Mouse (Mus musculus) inflammation-experienced regulatory T-cells, adult 6 months (primary cell): Measurements from ENCODE around the gene Mid1. TPM values are rescaled to one million over a fixed set of nuclear protein-coding genes. Genes with fewer than 3 reads are reported as not detected.
"Not testable (repeated sequence)": the region's sequence is repeated elsewhere in the genome, so short reads cannot be mapped to it uniquely, and the experiment has no call there.

ENCODE experiments used
- ATAC-seq: one replicate; pipeline ENCODE4 v1.8.0; 2017
- polyA plus RNA-seq, 3 experiments: library from polyadenylated mRNA; unstranded; fragments of 100-300 nt; shearing (Covaris generic); gene quantifications; one replicate each; pipeline ENCODE4 v1.2.1; 2017

Gene Mid1
- polyA plus RNA-seq, 3 experiments from 2014 or later, result 0.80 to 3.3 (median 1.5) TPM

DNA sequence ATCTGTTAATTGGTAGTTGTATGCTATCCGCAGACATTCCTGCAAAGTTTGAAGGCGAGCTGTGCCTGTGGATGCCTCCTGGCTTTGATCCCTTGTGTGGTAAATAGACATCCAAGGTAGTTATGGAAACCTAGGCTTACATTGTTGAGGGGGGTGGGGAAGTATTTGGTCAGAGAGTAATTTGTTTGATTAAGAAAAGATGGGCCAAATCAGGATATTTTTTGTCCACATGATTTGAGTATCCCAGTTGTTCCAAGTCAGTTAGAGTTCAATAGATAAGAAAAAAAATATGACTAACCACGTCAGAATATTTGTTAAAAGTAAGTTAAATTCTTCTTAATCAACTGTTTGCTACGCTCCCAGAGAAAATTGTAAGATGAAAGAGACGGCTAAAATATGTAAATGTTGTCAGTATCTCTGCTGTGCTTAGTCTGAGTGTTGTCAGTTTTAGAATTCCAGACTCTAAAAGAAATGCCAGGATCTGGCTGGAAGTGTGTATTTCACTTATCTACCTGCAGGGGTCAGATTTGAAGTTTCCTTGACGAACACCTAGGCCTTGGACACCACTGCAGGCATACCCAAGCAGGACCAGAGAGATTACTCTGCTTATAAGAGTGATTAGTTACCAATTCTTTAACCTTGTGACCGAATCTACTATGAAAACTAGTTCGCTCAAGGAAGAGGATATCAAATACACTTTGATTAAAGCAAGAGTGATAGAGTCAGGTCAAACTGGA is 198.7 kb downstream of the Mid1 start:
- no peak for ATAC-seq

- ATAC-seq, result no peak
Measured at GRCm38 (mm10) chrX:169890541-169890940, 205.5 kb downstream of the Mid1 start.

GRCm38 (mm10) chrX:169892100-169892499 is 207.1 kb downstream of the Mid1 start:
- no peak for ATAC-seq

DNA sequence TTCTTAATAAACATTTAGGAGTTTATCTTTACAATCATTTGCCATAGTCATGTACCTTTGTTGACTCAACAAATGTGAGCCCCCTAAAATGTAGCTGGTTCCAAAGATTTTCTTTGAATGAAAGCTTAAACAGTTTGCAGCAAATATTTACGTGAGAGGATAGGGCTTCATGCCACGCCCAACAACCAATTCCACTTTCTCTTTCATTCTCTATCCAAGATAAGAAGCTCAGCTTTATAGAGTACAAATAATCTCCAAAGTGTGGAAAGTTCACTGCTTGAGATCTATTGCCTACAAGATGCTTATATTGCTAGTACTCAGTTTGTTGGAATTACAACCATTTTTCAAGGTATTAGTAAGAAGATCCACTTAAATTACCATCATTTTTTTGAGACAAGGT is 207.6 kb downstream of the Mid1 start:
- peak; percentile 87 for ATAC-seq

DNA sequence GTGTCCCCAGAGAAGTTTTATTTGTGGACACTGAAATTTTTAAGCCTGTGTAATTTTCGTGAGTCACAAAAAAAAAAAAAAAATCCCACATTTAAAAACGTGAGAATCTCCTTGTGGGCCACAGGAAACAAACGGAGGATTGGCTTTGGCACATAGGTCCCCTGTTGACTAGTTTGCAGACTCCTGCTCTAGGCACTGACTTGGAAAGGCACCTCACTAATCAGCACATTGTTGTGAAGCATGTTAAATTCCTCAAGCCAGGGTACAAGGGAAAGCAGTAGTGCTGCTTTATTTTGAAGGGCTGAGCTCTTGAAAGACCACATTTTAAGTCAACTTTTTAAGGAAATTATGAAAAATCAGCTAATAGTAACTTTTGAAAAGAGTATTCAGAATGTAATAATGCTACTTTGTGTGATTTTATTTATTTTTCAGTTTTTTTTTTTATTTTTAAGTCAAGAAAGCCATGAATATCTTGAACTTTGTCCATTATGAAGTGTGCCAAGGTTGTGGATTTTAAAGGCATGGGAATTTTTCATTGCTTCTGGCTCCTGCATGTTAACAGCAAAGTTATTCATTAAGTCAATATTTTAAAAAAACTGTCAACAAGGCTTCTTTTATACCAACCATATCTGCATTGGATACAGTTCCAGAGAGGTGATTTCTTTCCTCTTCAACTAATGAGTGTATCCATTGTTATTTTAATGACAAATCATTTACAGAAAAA is 214.4 kb downstream of the Mid1 start:
- no peak for ATAC-seq

GRCm38 (mm10) chrX:169902860-169903259 is 217.9 kb downstream of the Mid1 start:
- no peak for ATAC-seq

- no peak for ATAC-seq
Measured at GRCm38 (mm10) chrX:169903656-169904055, 218.7 kb downstream of the Mid1 start.

DNA sequence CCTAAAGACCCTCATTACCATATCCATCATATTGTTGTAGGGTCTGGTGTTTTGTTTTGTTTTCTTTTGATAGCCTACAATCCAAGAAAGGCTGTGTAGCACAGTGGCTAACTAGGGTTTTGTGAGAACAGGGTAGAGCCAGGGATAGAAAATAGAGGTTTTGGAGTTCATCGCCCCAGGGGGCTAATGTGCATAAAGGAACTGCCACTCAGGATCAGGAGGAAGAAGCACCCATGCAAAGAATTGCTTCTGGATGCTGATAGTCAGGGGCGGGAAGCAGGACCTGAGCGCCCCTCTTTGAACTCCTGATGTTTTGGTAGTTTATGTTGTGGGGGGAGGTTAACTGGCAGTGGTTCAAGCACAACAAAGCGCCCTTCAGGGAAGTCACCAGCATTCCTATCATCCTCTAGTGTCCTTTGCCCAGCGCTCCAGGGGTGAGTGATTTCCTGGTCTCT is 221.1 kb downstream of the Mid1 start:
- no peak for ATAC-seq

- no peak for ATAC-seq
Measured at GRCm38 (mm10) chrX:169909898-169910297, 224.9 kb downstream of the Mid1 start.

- ATAC-seq, result no peak
Measured at GRCm38 (mm10) chrX:169915738-169916137, 230.7 kb downstream of the Mid1 start.

- no peak for ATAC-seq
Measured at GRCm38 (mm10) chrX:169922541-169922940, 237.5 kb downstream of the Mid1 start.

GRCm38 (mm10) chrX:169923417-169923816 is 238.4 kb downstream of the Mid1 start:
- peak; percentile 63 for ATAC-seq

- ATAC-seq, result no peak
Measured at GRCm38 (mm10) chrX:169925600-169925999, 240.6 kb downstream of the Mid1 start.

DNA sequence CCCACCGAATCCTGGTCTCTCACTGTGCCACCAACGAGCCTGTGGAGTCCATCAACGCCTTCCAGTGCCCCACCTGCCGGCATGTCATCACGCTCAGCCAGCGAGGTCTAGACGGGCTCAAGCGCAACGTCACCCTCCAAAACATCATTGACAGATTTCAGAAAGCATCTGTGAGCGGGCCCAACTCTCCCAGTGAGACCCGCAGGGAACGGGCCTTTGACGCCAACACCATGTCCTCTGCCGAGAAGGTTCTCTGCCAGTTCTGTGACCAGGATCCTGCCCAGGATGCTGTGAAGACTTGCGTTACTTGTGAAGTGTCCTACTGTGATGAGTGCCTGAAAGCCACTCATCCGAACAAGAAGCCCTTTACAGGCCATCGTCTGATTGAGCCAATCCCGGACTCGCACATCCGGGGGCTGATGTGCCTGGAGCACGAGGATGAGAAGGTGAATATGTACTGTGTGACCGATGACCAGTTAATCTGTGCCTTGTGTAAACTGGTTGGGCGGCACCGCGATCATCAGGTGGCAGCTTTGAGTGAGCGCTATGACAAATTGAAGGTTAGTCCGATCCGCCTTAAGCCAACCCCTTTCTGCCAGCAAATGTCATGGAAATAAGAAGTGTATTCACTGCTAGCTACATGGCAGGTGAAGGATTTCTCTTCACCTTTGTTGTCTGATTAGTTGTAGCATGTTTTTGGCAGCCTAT is 242.3 kb downstream of the Mid1 start:
- ATAC-seq, result no peak

DNA sequence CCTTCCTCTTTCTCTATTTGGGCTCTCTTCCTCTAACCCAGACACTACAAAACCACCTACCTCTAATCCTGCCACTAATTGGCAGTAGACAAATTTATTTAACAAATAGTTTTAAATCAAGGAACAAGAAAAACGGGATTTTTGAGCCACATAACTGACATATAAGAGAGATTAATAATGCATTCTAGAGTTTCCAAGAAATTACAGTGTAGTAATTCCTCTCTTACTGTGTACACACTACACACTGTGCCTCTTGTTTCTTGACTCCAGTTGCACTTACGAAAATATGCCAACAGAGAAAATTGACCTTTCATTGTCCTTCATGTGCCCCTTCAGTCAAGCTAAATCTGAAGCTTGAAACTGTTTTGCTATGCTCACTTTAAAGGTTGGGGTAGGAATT is 245.9 kb downstream of the Mid1 start:
- ATAC-seq, result no peak

DNA sequence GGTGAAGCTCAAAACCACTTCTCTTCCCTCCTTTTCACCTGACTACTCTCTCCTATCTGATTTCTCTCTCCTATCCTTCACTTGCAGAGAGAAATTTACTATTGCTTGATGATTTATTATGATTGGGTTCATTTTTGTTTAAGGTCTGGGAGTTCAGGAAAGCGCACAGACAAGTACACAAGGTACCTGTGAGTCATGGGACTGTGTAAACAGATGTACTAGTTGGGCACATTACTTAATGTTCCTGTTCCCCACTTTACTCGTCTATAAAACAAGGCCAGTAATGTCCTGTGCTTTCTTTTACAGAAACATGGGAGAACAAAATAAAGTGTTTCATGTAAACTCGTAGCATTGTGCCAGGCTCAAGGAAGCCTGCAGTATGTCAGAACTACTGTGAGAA is 248.2 kb downstream of the Mid1 start:
- no peak for ATAC-seq

- no peak for ATAC-seq
Measured at GRCm38 (mm10) chrX:169937119-169937719, 252.2 kb downstream of the Mid1 start.

- ATAC-seq, result no peak
Measured at GRCm38 (mm10) chrX:169940531-169940930, 255.5 kb downstream of the Mid1 start.

DNA sequence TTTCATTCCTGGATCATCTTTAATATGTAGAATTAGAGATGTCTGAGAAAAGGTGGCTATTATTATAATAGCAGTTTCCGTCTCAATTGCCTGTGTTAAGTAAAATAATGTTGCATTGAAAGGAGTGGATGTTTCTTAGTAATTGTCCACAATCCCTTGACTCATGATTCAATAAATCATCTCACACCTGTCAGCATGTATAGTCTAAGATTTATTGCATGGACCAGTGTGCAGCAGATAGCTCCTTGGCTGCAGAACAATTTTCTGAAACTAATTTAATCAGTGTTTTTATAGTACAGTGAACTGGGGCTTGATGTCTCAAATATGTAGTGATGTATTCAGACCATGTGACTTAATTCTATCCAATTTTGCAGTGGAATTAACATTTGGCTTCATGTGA is 265.6 kb downstream of the Mid1 start:
- ATAC-seq, result no peak

DNA sequence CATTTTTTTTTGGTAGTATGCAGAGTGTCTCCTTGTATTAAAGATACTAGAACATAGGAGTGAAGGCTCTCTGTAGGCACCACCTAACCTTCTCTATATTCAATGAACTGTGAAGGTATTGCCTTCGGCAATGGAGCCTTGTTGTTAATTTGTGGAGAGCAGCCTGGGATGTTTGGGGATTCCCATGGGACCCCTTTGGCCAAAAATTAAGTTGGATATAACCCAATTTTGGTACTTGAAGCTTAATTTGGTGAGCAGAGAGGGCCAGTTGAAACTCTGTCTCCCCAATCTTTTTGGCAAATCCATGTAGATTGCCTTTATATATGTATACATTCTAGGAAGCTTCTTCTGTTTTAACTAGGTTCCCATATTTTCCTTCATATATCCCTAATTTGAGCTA is 284.3 kb downstream of the Mid1 start:
- no peak for ATAC-seq

- ATAC-seq, result not testable (repeated sequence)
Measured at GRCm38 (mm10) chrX:169969765-169970164, 284.8 kb downstream of the Mid1 start.

- ATAC-seq, result not testable (repeated sequence)
Measured at GRCm38 (mm10) chrX:169970546-169970945, 285.5 kb downstream of the Mid1 start.

- ATAC-seq, result not testable (repeated sequence)
Measured at GRCm38 (mm10) chrX:169971562-169971961, 286.6 kb downstream of the Mid1 start.
